Mouse (Mus musculus) neural tube, embryonic 13.5 days (tissue): ENCODE data around the gene Mypn. TPM values are rescaled to one million over a fixed set of nuclear protein-coding genes. Genes with fewer than 3 reads are reported as not detected.
A peak's percentile ranks its signal among the peaks of the same experiment; 100 is the strongest.

Experiments
- ATAC-seq: fragments of 200-750 bp; cut with Nextera tagmentation; 2 replicates; pipeline ENCODE4 v1.8.0; 2017; ENCODE audit warnings: low read depth, mild to moderate bottlenecking, moderate TSS enrichment, moderate library complexity
- H3K27ac ChIP-seq: fragments of 300-500 bp; sonication (generic); replicated peaks from 2 replicates; pipeline ENCODE4 v1.5.1; 2015; ENCODE audit warnings: moderate library complexity, mild to moderate bottlenecking, inconsistent platforms
- H3K27me3 ChIP-seq: fragments of 300-500 bp; sonication (generic); 2 replicates; pipeline ENCODE4 v1.6.1; 2015; ENCODE audit warnings: mild to moderate bottlenecking, inconsistent platforms
- H3K36me3 ChIP-seq: fragments of 300-500 bp; sonication (generic); 2 replicates; pipeline ENCODE4 v1.6.1; 2015; ENCODE audit warnings: mild to moderate bottlenecking, inconsistent platforms
- H3K4me1 ChIP-seq: fragments of 300-500 bp; sonication (generic); replicated peaks from 2 replicates; pipeline ENCODE4 v1.6.1; 2015; ENCODE audit warnings: inconsistent platforms
- H3K4me2 ChIP-seq: fragments of 300-500 bp; sonication (generic); 2 replicates; pipeline ENCODE4 v1.6.1; 2015; ENCODE audit warnings: inconsistent platforms, mild to moderate bottlenecking, moderate library complexity
- H3K4me3 ChIP-seq: fragments of 300-500 bp; sonication (generic); 2 replicates; pipeline ENCODE4 v1.5.1; 2015; ENCODE audit warnings: mild to moderate bottlenecking, inconsistent platforms
- H3K9ac ChIP-seq: fragments of 300-500 bp; sonication (generic); 2 replicates; pipeline ENCODE4 v1.6.1; 2015; ENCODE audit warnings: moderate library complexity, mild to moderate bottlenecking, inconsistent platforms
- H3K9me3 ChIP-seq: fragments of 300-500 bp; sonication (generic); 2 replicates; pipeline ENCODE4 v1.6.1; 2016; ENCODE audit warnings: inconsistent platforms
- WGBS: fragments of 180-500 bp; shearing (Covaris S2); methylation state at CpG from one replicate; pipeline ENCODE4 v1.1.7; 2015; 5-methylcytosine and 5-hydroxymethylcytosine counted together
- polyA plus RNA-seq: library from polyadenylated mRNA; unstranded; fragments of >200 nt; fragmentation: Nextera tagmentation; extraction: Ambion mirVana; gene quantifications from 2 replicates; pipeline ENCODE4 v1.2.1, GENCODE M21; 2015

Gene Mypn
- polyA plus RNA-seq, 1 experiment from 2014 or later: 0.40 TPM

DNA sequence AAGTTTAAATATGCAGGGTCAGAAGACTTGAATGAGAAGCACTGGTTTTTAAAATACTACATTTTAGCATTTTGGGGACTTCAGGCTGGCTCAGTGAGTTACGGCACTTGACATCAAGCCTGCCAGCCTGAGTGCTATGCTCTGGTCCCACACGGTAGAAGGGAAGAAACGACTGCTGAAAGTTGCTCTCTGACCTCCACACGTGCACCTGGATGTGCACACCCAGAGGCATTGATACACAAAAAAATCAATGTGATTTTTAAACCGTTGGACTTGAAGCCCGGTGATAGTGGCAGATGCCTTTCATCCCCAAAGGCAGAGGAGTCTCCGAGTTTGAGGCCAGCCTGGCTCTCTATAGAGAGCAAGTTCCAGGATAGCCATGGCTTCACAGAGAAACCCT is 111.8 kb downstream of the Mypn start:
- WGBS: 76% methylated on average over 7 of the region's 7 CpGs
- H3K9ac ChIP-seq: no peak overlapping the region
- H3K9me3 ChIP-seq: no peaks in the 10 kb centered on the region
- no peak overlapping the region for H3K4me2 ChIP-seq
- H3K36me3 ChIP-seq: no peaks in the 10 kb centered on the region
- peaks cover 13% of the 10 kb centered on the region; the same call in 1 of the 2 replicates for H3K27me3 ChIP-seq
- ATAC-seq: no peak
- H3K4me3 ChIP-seq: no peak overlapping the region
- H3K27ac ChIP-seq: no peak overlapping the region
- peaks cover 15% of the 10 kb centered on the region for H3K4me1 ChIP-seq

DNA sequence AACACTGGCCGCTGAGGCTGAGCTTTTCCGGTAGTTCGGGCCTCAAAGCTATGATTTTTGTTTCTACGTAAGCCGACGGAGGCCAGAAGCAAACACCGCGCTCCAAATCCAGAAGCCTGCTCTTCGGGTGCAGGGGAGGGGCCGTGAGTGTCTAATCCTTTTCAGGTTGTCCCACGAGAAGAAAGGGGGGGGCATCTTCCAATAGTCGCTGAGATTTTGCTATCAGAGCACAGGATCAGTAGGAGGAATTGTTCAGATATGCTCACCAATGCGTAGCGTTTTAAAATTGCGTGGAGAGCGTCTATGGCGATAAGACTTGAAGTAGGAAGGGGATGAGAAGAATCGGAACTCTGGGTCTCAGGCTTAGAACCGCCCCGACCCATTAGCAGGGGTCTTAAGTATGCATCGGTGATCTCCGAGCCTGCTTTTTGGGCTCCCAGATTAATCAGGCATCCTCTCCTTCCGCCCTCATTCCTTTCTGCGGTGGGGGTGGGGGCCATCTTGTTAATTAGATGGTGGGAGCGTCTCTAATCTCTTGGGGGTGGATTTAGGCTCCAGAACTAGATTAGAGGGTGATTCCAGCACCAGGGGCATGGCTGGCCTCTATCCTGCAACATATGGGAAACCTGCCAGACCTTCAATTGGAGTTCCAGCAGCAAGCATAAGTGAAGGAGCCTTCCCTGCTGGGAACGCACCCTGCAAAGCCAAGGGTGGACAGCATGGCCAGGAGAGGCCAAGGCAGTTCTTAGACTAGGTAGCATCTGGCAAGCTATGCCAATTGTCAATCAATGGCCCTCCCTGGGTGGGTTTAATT is 113.8 kb downstream of the Mypn start:
- H3K27ac ChIP-seq: no peak overlapping the region
- ATAC-seq: no peak; the same call in 1 of the 2 replicates
- H3K9me3 ChIP-seq: no peaks in the 10 kb centered on the region
- no peaks in the 10 kb centered on the region for H3K36me3 ChIP-seq
- H3K4me1 ChIP-seq: peaks cover 15% of the 10 kb centered on the region
- peak overlapping the region; percentile 55 for H3K4me2 ChIP-seq
- H3K9ac ChIP-seq: peak overlapping the region; percentile 59
- H3K27me3 ChIP-seq: peaks cover 13% of the 10 kb centered on the region; the same call in 1 of the 2 replicates
- peak overlapping the region; percentile 28 for H3K4me3 ChIP-seq
- 5% methylated on average over 26 of the region's 26 CpGs for WGBS

DNA sequence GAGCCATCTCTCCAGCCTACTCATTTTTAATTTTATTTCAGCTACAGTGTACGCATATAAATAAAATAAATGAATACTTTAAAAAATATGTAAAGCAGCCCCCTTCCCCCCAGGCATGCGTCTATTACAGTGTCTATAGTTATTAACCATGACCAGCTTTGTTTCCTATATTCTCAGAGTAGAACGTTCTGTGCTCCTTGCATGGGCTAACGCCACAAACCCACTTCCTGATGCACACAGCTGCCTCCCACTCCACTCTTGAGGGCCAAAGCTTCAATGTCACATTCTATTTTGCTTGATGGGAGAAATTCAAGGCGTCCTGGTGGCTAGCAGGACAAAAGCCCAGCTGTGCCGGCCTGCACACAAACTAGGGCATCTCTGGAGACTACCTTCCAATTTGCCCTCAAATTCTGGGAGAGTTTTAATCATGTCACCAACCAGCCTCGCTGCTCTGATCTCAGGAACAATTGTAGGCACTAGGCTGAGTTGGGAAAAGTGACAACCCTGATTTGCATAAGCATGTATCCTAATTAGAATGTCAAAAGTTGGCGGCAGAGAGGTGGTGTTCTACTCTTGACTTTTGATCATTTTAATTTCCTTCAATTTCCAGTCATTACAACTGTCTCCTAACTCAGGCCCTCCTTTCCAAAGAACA is 114.5 kb downstream of the Mypn start:
- H3K4me3 ChIP-seq: peak overlapping the region; percentile 28
- 24% methylated on average over 8 of the region's 8 CpGs for WGBS
- no peaks in the 10 kb centered on the region for H3K9me3 ChIP-seq
- H3K4me2 ChIP-seq: peak overlapping the region; percentile 55
- H3K27me3 ChIP-seq: peaks cover 13% of the 10 kb centered on the region; the same call in 1 of the 2 replicates
- H3K36me3 ChIP-seq: no peaks in the 10 kb centered on the region
- no peak for ATAC-seq
- H3K27ac ChIP-seq: no peak overlapping the region
- peak overlapping the region; percentile 59 for H3K9ac ChIP-seq
- H3K4me1 ChIP-seq: peaks cover 15% of the 10 kb centered on the region

DNA sequence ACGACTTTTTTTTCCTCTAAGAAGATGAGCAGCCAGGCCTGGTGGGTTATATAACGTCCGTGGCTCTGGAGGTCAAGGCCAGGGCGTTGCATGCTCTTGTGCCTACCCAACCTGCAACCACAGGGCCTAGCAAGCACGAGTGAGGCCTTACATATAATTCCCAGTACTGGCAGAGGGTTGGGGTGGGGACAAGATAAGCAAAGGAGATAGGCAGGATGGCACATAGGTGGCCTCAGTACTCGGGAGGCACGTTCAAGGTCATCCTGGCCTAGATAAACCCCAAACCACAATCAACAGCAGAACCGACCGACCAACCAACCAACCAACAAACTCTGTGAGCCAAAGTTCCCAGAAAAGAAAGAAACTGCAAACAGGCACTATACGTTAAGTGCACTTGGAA is 117.4 kb downstream of the Mypn start:
- no peak overlapping the region for H3K4me2 ChIP-seq
- H3K9ac ChIP-seq: no peak overlapping the region
- H3K36me3 ChIP-seq: no peaks in the 10 kb centered on the region
- H3K4me3 ChIP-seq: no peak overlapping the region
- peaks cover 15% of the 10 kb centered on the region for H3K4me1 ChIP-seq
- 82% methylated on average over 10 of the region's 10 CpGs for WGBS
- no peak for ATAC-seq
- H3K27me3 ChIP-seq: 0 out of 2 replicates have a peak, but pooled peaks cover 9% of the 10 kb centered on the region
- H3K27ac ChIP-seq: no peak overlapping the region
- H3K9me3 ChIP-seq: no peaks in the 10 kb centered on the region

DNA sequence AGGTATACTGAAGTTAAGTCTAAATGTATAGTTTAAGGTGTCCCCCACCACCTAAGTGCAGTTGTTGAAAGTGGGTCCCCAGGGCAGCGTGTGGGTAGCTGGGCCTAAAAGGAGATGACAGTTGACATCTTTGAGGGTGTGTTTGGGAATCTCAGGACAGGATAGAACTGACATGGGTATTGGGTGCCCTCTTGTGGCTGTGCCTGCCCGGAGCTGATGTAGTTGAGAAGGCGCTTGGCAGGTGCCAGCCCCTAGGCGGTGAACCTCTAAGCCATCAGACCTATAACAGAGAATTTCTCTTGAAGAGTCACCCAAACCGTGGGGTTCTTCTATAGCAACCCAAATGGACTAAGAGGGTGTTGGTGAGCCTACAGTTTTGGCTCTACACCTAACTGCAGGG is 137.8 kb downstream of the Mypn start:
- WGBS: 4% methylated on average over 5 of the region's 5 CpGs
- Histone ChIP-seq H3K9ac (no peak overlapping the region), H3K27me3 (no peaks in the 10 kb centered on the region), H3K4me3 (no peak overlapping the region), H3K36me3 (no peaks in the 10 kb centered on the region), H3K9me3 (no peaks in the 10 kb centered on the region), H3K4me2 (no peak overlapping the region), H3K4me1 (0 out of 2 replicates have a peak, but pooled peaks cover 2% of the 10 kb centered on the region), H3K27ac (no peak overlapping the region)
- ATAC-seq: peak; percentile 73

Other genes with a start within 250 kb of the Mypn start
- gene Rufy2, start 223.7 kb downstream of the Mypn start, polyA plus RNA-seq: 55.8 and 57.3 TPM in 2 replicates
- gene Hnrnph3, start 179.7 kb downstream of the Mypn start, polyA plus RNA-seq: 165 and 189 TPM in 2 replicates
- gene Pbld2, start 179.6 kb downstream of the Mypn start, polyA plus RNA-seq: 0.84 and 1.5 TPM in 2 replicates
- 0.56 and 0.99 TPM in 2 replicates for gene Pbld1, start 143.8 kb downstream of the Mypn start, polyA plus RNA-seq
- 0.36 and 0.89 TPM in 2 replicates for gene Atoh7, start 104.3 kb downstream of the Mypn start, polyA plus RNA-seq
- gene Herc4, start 39.9 kb upstream of the Mypn start, polyA plus RNA-seq: 25.4 and 29.7 TPM in 2 replicates
- 4.7 and 5.1 TPM in 2 replicates for gene Sirt1, start 177.8 kb upstream of the Mypn start, polyA plus RNA-seq
- 22.7 and 24.4 TPM in 2 replicates for gene Dnajc12, start 178.5 kb upstream of the Mypn start, polyA plus RNA-seq
- gene Gm7075, start 217.8 kb upstream of the Mypn start, polyA plus RNA-seq: not detected in 2 replicates
- 3.7 and 4.1 TPM in 2 replicates for gene Ctnna3, start 226.1 kb upstream of the Mypn start, polyA plus RNA-seq